Mouse (Mus musculus) cortical plate, adult 2 months (tissue): ENCODE data around the gene Ewsr1.

Experiments used
- CTCF ChIP-seq: fragments of 200-500 bp; IDR thresholded peaks from 2 replicates; pipeline ENCODE4 v1.5.1; 2011; ENCODE audit warnings: mild to moderate bottlenecking, control low read depth, low read length; ENCODE audit not compliant: insufficient read depth; ENCODE audit errors: extremely low read depth
- POLR2A ChIP-seq: fragments of 200-500 bp; IDR thresholded peaks from 2 replicates; pipeline ENCODE4 v1.6.1; 2011; ENCODE audit warnings: mild to moderate bottlenecking, low read length, control low read depth; ENCODE audit not compliant: insufficient read depth; ENCODE audit errors: extremely low read depth

DNA sequence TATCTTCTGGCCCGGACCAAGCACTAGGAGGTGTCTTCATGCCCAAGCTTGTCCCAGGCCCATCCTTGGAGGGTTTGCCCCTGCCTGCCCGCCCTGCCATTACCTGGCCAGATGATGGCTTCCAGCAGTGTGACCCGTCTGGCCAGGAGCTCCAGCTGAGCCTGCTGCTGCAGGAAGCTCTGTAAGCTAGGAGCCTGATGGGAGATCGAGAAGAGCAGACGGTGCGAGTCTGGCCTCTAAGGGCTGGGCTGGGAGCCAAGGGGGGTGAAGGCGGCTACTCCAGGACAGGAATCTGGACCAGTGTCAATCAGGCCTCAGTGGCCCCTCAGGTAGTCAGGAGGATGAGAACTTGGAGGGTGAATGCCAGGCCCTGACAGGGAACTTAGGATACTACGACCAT, 10.4 kb upstream of the Ewsr1 start:
- TF ChIP-seq CTCF (no peak), POLR2A (no peak)
